Mouse (Mus musculus) gastrocnemius, adult 2 months (tissue): ENCODE results near the gene Phf24. TPM values are rescaled to one million over a fixed set of nuclear protein-coding genes. Genes with fewer than 3 reads are reported as not detected.

Experiments used
- DNase-seq: peaks from one replicate; pipeline ENCODE4 v3.0.0; 2022
- H3K27ac ChIP-seq: fragments of 200-600 bp; 2 replicates; pipeline ENCODE4 v1.8.1; 2022; ENCODE audit warnings: mild to moderate bottlenecking
- H3K4me3 ChIP-seq: fragments of 200-600 bp; 2 replicates; pipeline ENCODE4 v1.8.1; 2022; ENCODE audit warnings: mild to moderate bottlenecking, moderate library complexity
- CTCF ChIP-seq: fragments of 200-600 bp; IDR thresholded peaks from 2 replicates; pipeline ENCODE4 v1.8.1; 2022; ENCODE audit warnings: antibody characterized with exemption, mild to moderate bottlenecking, moderate library complexity
- intact Hi-C: fragments of 180-260 bp; cut with DNase I; formaldehyde crosslinking; loops from one replicate; pipeline ENCODE4 v1.15.1; 2025
- total RNA-seq, 2 experiments: library from RNA; stranded (reverse); gene quantifications; 2 replicates each; pipeline ENCODE4 v1.2.3; 2021

Phf24 gene
- total RNA-seq, 2 experiments from 2014 or later, result 0.41 to 1.3 TPM

GRCm38 (mm10) chr4:42921536-42921935, 5.1 kb downstream of the Phf24 start:
- no peak for DNase-seq
- Histone ChIP-seq H3K27ac (no peak overlapping the region), H3K4me3 (no peak overlapping the region)
- intact Hi-C loops, result no loop called here
- TF ChIP-seq CTCF, result no peak

- intact Hi-C loops, result no loop called here
- no peak for DNase-seq
- no peak for TF ChIP-seq CTCF
- Histone ChIP-seq H3K27ac (no peak overlapping the region), H3K4me3 (no peak overlapping the region)
Observed at GRCm38 (mm10) chr4:42922056-42922455, 5.6 kb downstream of the Phf24 start.

- intact Hi-C loops, result no loop called here
- no peak for TF ChIP-seq CTCF
- Histone ChIP-seq H3K27ac (no peak overlapping the region), H3K4me3 (no peak overlapping the region)
- no peak for DNase-seq
Observed at GRCm38 (mm10) chr4:42922461-42922860, 6.0 kb downstream of the Phf24 start.

GRCm38 (mm10) chr4:42924095-42924710, 7.7 kb downstream of the Phf24 start:
- no peak overlapping the region for H3K4me3 ChIP-seq
- no peak overlapping the region for H3K27ac ChIP-seq
- no peak for TF ChIP-seq CTCF
- intact Hi-C loops, result no loop called here
- no peak for DNase-seq

- intact Hi-C loops, result no loop called here
- no peak overlapping the region for H3K4me3 ChIP-seq
- DNase-seq, result no peak
- no peak overlapping the region for H3K27ac ChIP-seq
- TF ChIP-seq CTCF, result peak; percentile 17; the same call in 1 of the 2 replicates
Observed at GRCm38 (mm10) chr4:42928209-42928608, 11.7 kb downstream of the Phf24 start.

- no peak for TF ChIP-seq CTCF
- Histone ChIP-seq H3K4me3 (no peak overlapping the region), H3K27ac (no peak overlapping the region)
- DNase-seq, result no peak
- intact Hi-C loops, result no loop called here
Observed at GRCm38 (mm10) chr4:42928952-42929351, 12.5 kb downstream of the Phf24 start.

- 0 out of 2 replicates have a peak overlapping the region, but pooled peaks have one; percentile 16 for H3K27ac ChIP-seq
- intact Hi-C loops, result no loop called here
Observed at GRCm38 (mm10) chr4:42932229-42932969, 15.9 kb downstream of the Phf24 start.

GRCm38 (mm10) chr4:42933630-42934029, 17.2 kb downstream of the Phf24 start:
- peak; percentile 29; the same call in 1 of the 2 replicates for TF ChIP-seq CTCF
- H3K4me3 ChIP-seq, result peak overlapping the region; percentile 51
- intact Hi-C loops, result no loop called here
- DNase-seq, result peak; percentile 71
- no peak overlapping the region for H3K27ac ChIP-seq

More at GRCm38 (mm10) chr4:42932229-42932969, 15.9 kb downstream of the Phf24 start:
- TF ChIP-seq CTCF, result no peak
- H3K4me3 ChIP-seq, result no peak overlapping the region
- no peak for DNase-seq

GRCm38 (mm10) chr4:42941396-42941795, 24.9 kb downstream of the Phf24 start:
- no peak overlapping the region for H3K27ac ChIP-seq
- no peak overlapping the region for H3K4me3 ChIP-seq
- intact Hi-C loops, result no loop called here
- TF ChIP-seq CTCF, result no peak
- DNase-seq, result no peak

- Histone ChIP-seq H3K4me3 (no peak overlapping the region), H3K27ac (no peak overlapping the region)
- intact Hi-C loops, result no loop called here
- DNase-seq, result no peak
- no peak for TF ChIP-seq CTCF
Observed at GRCm38 (mm10) chr4:42943341-42943740, 26.9 kb downstream of the Phf24 start.

- no peak for DNase-seq
- Histone ChIP-seq H3K27ac (no peak overlapping the region), H3K4me3 (no peak overlapping the region)
- TF ChIP-seq CTCF, result no peak
- intact Hi-C loops, result no loop called here
Observed at GRCm38 (mm10) chr4:42944185-42944584, 27.7 kb downstream of the Phf24 start.

- Histone ChIP-seq H3K4me3 (no peak overlapping the region), H3K27ac (no peak overlapping the region)
- no peak for TF ChIP-seq CTCF
- intact Hi-C loops, result no loop called here
- DNase-seq, result peak; percentile 38
Observed at GRCm38 (mm10) chr4:42945043-42945442, 28.6 kb downstream of the Phf24 start.

GRCm38 (mm10) chr4:42945445-42945844, 29.0 kb downstream of the Phf24 start:
- no peak overlapping the region for H3K27ac ChIP-seq
- intact Hi-C loops, result no loop called here
- H3K4me3 ChIP-seq, result no peak overlapping the region
- DNase-seq, result no peak
- TF ChIP-seq CTCF, result no peak
